Mouse (Mus musculus) layer of hippocampus, adult 9-11 months (tissue): ENCODE measurements around the gene Flrt1.

Source experiments
- DNase-seq: peaks from one replicate; pipeline ENCODE4 v3.0.0; 2022

Flrt1 gene

GRCm38 (mm10) chr19:7128551-7129475, 23.3 kb upstream of the Flrt1 start:
- DNase-seq = no peak

GRCm38 (mm10) chr19:7126933-7127332, 21.4 kb upstream of the Flrt1 start:
- no peak for DNase-seq

GRCm38 (mm10) chr19:7126209-7126608, 20.7 kb upstream of the Flrt1 start:
- no peak for DNase-seq

- no peak for DNase-seq
These were observed 20.1 kb upstream of the Flrt1 start for GRCm38 (mm10) chr19:7125526-7126156.

GRCm38 (mm10) chr19:7122698-7123306, 17.3 kb upstream of the Flrt1 start:
- no peak for DNase-seq

- no peak for DNase-seq
These were observed 16.7 kb upstream of the Flrt1 start for GRCm38 (mm10) chr19:7122277-7122676.

- no peak for DNase-seq
These were observed 15.7 kb upstream of the Flrt1 start for GRCm38 (mm10) chr19:7121252-7121651.

- no peak for DNase-seq
These were observed 12.3 kb upstream of the Flrt1 start for GRCm38 (mm10) chr19:7117653-7118307.

GRCm38 (mm10) chr19:7117141-7117540, 11.6 kb upstream of the Flrt1 start:
- no peak for DNase-seq

- DNase-seq = no peak
These were observed 10.7 kb upstream of the Flrt1 start for GRCm38 (mm10) chr19:7116038-7116731.

- no peak for DNase-seq
These were observed 8.0 kb upstream of the Flrt1 start for GRCm38 (mm10) chr19:7113574-7113973.

GRCm38 (mm10) chr19:7112628-7113027, 7.1 kb upstream of the Flrt1 start:
- no peak for DNase-seq

GRCm38 (mm10) chr19:7111710-7112109, 6.2 kb upstream of the Flrt1 start:
- DNase-seq = no peak

GRCm38 (mm10) chr19:7111309-7111708, 5.8 kb upstream of the Flrt1 start:
- no peak for DNase-seq

GRCm38 (mm10) chr19:7110875-7111274, 5.3 kb upstream of the Flrt1 start:
- DNase-seq = peak; percentile 30

- no peak for DNase-seq
These were observed 4.6 kb upstream of the Flrt1 start for GRCm38 (mm10) chr19:7110097-7110496.

- no peak for DNase-seq
These were observed 2.8 kb upstream of the Flrt1 start for GRCm38 (mm10) chr19:7108114-7108905.

- DNase-seq = no peak
These were observed 1.6 kb upstream of the Flrt1 start for GRCm38 (mm10) chr19:7107174-7107573.

- no peak for DNase-seq
These were observed 1.0 kb upstream of the Flrt1 start for GRCm38 (mm10) chr19:7106566-7106965.

- DNase-seq = no peak
These were observed 1.5 kb downstream of the Flrt1 start for GRCm38 (mm10) chr19:7103993-7104401.

GRCm38 (mm10) chr19:7103349-7103992, 2.1 kb downstream of the Flrt1 start:
- no peak for DNase-seq
